Mouse (Mus musculus): Measurements from ENCODE around the gene Psg26.
"Not testable (repeated sequence)": the region's sequence is repeated elsewhere in the genome, so short reads cannot be mapped to it uniquely, and the experiment has no call there.

Psg26 gene

GRCm38 (mm10) chr7:18484077-18484476 lies at the start of gene Psg26:
TSS of gene Psg26 (minus strand) at chr7:18484177.
- no peak for DNase-seq (ENCODE audit: low spot score)

- DNase-seq (ENCODE audit: low spot score) = no peak
Measured at GRCm38 (mm10) chr7:18533420-18533819, 49.4 kb upstream of the Psg26 start.

GRCm38 (mm10) chr7:18532169-18532568 lies 48.2 kb upstream of the Psg26 start, which contains the start of gene Psg25:
TSS of gene Psg25 (minus strand) at chr7:18532269.
- DNase-seq (ENCODE audit: low spot score) = no peak

- DNase-seq (ENCODE audit: low spot score) = no peak
Measured at GRCm38 (mm10) chr7:18524668-18525067, 40.7 kb upstream of the Psg26 start.

- DNase-seq (ENCODE audit: low spot score) = not testable (repeated sequence)
Measured at GRCm38 (mm10) chr7:18512848-18513247, 28.9 kb upstream of the Psg26 start.

- not testable (repeated sequence) for DNase-seq (ENCODE audit: low spot score)
Measured at GRCm38 (mm10) chr7:18512417-18512816, 28.4 kb upstream of the Psg26 start.

GRCm38 (mm10) chr7:18511479-18511878 lies 27.5 kb upstream of the Psg26 start:
- no peak for DNase-seq (ENCODE audit: low spot score)

- DNase-seq (ENCODE audit: low spot score) = not testable (repeated sequence)
Measured at GRCm38 (mm10) chr7:18431941-18432340, 52.0 kb downstream of the Psg26 start, which contains the start of gene Psg28. TSS of gene Psg28 (minus strand) at chr7:18432041.
